Mouse (Mus musculus) c-Kit-positive CD71-positive TER-119-positive erythroid progenitor cells, embryonic 14.5 days (primary cell): ENCODE measurements at regions not wholly inside any gene's neighbourhood (a gene's known extent, or its start where the extent isn't known, plus 50 kb on each side); places are given as distances from the start of the nearest gene placed in this dataset.
"Not testable (repeated sequence)": the region's sequence is repeated elsewhere in the genome, so short reads cannot be mapped to it uniquely, and the experiment has no call there.

Experiments
- DNase-seq: peaks from one replicate; pipeline ENCODE4 v3.0.0-alpha.2; 2013; ENCODE audit warnings: low spot score

DNA sequence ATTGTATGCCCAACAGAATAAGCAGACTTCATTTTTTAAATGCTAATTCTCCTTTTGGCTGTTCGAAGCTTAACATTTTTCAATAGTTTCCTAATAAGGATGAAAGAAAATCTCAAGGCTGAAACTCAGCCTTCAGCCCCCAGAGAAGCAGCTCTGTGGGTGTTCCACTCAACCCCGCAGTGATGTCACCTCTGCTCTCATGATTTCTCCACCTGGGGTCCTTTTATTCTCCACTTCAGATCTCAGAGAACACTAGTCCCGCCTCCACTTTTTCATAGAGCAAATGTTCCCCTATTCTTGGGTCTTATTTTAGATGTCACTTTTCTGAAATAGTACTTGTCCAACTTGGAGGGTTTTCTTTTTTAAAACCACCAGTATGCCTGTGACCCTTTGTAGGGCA is 567.3 kb downstream of the Cntn3 start:
- no peak for DNase-seq

- no peak for DNase-seq
These were observed 574.7 kb downstream of the Cntn3 start for GRCm38 (mm10) chr6:101998181-101998580.

- no peak for DNase-seq
These were observed 575.3 kb downstream of the Cntn3 start for GRCm38 (mm10) chr6:101997629-101998028.

- DNase-seq = no peak
These were observed 580.1 kb downstream of the Cntn3 start for GRCm38 (mm10) chr6:101992815-101993214.

DNA sequence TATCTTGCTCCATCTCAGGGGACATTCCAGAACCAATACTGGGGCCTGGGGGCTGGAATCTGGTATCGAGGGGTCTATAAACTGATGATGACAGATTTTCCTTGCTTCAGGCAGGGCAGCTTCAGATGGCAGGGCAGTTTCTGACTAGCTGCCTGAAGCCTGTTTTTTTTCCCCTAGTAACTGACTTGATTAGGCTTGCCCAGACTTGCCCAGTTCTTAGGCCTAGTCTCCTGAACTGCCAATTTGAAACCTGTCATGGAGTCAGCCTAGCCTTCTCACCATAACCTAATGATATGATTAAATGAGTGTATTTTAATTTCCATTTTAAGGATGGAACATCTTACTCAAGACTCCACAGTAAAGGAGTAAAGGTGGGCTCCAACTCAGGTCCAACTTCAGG is 591.2 kb downstream of the Cntn3 start:
- no peak for DNase-seq

GRCm38 (mm10) chr6:101979213-101979612 is 593.7 kb downstream of the Cntn3 start:
- no peak for DNase-seq

- no peak for DNase-seq
These were observed 587.2 kb upstream of the Pdzrn3 start for GRCm38 (mm10) chr6:101964941-101965340.

DNA sequence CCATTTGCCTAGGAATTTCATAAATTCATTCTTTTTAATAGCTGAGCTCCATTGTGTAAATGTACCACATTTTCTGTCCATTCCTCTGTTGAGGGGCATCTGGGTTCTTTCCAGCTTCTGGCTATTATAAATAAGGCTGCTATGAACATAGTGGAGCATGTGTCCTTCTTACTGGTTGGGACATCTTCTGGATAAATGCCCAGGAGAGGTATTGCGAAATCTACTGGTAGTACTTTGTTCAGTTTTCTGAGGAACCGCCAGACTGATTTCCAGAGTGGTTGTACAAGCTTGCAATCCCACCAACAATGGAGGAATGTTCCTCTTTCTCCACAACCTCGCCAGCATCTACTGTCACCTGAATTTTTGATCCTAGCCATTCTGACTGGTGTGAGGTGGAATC is 583.8 kb upstream of the Pdzrn3 start:
- DNase-seq = not testable (repeated sequence)

- no peak for DNase-seq
These were observed 572.0 kb upstream of the Pdzrn3 start for GRCm38 (mm10) chr6:101949681-101950080.

DNA sequence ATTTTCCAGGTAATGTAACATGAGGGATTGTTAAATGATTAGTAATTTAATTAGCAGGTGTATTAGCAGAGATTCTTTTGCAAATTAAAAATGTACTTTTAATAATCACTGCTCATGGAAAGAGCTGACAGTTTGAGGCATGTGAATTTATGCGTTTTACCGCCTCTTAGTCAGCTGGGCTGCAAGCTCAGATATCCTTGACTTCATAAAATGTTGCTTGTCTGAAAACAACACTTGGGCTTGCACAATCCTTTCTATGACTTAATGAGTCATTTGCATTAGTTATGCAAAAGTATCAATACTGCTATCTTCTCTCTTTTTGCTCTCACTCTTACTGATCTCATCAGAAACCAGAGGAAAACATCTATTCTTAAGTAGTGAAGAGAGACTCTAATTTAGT is 571.3 kb upstream of the Pdzrn3 start:
- DNase-seq = no peak

- DNase-seq = no peak
These were observed 562.7 kb upstream of the Pdzrn3 start for GRCm38 (mm10) chr6:101940266-101940866.

DNA sequence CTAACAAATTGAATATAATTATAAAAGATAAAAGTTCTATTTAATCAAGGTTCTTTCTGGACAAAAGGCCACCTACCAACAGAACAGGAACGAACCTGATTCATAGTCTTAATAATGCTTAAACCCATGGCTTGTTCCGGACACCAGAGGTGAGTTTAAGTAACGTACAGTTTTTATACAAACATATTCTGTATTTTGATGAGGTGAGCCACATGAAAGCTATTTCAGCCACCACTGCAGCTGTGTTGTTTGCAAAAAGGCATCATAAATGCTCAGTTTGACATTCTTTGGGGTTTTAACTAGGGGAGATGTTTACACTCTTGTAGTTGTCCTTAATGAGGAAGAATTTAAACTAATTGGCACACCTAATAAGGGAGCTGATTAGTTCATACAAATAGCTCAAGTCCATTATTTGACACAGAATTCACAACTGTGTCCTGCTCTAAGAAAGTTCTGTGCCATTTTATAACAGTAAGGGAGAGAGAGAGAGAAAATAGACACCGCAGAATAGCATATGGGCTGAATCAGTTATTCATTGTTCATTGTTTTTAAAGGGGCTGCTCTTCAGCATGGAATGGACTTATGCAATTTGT is 560.8 kb upstream of the Pdzrn3 start:
- no peak for DNase-seq

- DNase-seq = no peak
These were observed 560.0 kb upstream of the Pdzrn3 start for GRCm38 (mm10) chr6:101937467-101938392.

GRCm38 (mm10) chr6:101931768-101932167 is 554.1 kb upstream of the Pdzrn3 start:
- DNase-seq = no peak

GRCm38 (mm10) chr6:101921686-101922085 is 544.0 kb upstream of the Pdzrn3 start:
- no peak for DNase-seq

DNA sequence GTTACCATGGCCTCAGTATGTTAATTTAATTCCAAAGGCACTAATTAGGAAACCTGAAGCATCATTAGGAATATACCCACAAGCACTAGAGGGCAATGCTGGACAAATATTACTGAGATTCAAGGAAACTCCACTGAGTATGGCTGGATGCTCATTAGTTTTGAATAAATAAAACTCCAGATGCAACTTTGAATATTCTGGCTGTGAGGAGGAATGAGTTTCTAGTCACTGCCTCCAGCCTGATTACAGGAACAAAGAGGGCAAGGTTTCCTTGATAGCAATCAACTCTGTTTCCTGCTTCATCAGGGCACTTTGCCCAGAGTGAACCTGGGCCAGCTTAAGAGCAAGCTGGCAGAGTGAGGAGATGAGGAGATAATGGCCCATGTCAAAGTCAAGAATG is 543.5 kb upstream of the Pdzrn3 start:
- no peak for DNase-seq

- DNase-seq = no peak
These were observed 541.2 kb upstream of the Pdzrn3 start for GRCm38 (mm10) chr6:101918914-101919313.

- no peak for DNase-seq
These were observed 527.3 kb upstream of the Pdzrn3 start for GRCm38 (mm10) chr6:101905029-101905342.

DNA sequence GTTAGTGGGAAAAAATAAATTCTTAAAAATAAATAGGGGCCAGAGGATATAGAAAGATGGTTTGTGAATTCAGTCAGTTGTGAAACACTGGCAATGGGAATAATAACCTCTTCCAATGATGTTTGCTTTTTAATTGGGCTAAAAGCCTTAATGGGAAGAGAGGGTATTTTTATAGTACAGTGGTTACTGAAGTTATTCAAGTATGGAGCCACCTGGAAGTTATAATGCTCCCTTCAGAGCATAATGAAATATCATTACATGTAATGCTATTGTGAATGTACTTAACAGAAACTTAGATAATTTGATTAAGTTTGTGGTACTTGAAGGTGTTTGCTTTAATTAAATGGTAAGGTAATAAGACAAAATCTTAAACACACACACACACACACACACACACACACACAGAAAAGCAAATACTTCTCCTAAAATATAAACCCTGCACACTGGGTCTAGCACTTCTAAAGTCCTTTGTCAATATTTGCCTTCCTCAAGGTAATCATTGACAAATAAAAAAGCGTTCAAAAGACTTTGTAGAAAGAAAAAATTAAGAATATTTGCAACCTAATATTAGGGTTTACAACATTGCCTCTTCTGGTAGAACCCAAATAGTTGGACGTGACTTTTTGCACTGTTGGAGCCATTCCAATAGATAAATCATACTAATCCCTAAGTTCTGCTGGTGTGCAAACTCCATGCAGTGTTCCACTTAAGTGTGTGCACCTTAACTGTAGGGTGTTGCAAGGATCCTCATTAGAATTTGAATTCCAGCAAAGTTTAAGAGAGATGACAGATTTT is 526.7 kb upstream of the Pdzrn3 start:
- DNase-seq = no peak

GRCm38 (mm10) chr6:101902276-101902675 is 524.6 kb upstream of the Pdzrn3 start:
- DNase-seq = no peak

GRCm38 (mm10) chr6:101898544-101898943 is 520.8 kb upstream of the Pdzrn3 start:
- DNase-seq = no peak

DNA sequence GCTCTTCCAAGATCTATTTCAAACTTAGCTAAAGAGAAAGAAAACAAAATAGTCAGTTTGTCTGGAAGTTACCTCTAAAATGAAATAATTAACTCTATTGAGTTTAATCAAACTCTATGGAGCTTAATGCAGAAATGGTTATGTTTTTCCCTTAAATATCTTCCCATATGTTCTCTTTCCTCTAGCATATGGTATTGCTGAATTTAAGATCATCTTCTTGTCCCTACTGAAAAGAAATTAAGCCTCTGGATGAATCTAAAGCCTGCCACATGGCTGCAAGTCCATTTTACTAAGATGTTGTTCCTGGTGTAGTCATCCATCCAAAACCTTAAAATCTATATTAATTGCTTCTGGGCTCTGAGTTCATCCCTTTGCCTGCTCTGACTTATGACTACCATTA is 513.0 kb upstream of the Pdzrn3 start:
- DNase-seq = no peak
